Mouse (Mus musculus): ENCODE measurements around the gene Tril. TPM values are rescaled to one million over a fixed set of nuclear protein-coding genes. Genes with fewer than 3 reads are reported as not detected.

The Tril gene
- polyA plus RNA-seq, 1 experiment from 2014 or later: 48.4 TPM

DNA sequence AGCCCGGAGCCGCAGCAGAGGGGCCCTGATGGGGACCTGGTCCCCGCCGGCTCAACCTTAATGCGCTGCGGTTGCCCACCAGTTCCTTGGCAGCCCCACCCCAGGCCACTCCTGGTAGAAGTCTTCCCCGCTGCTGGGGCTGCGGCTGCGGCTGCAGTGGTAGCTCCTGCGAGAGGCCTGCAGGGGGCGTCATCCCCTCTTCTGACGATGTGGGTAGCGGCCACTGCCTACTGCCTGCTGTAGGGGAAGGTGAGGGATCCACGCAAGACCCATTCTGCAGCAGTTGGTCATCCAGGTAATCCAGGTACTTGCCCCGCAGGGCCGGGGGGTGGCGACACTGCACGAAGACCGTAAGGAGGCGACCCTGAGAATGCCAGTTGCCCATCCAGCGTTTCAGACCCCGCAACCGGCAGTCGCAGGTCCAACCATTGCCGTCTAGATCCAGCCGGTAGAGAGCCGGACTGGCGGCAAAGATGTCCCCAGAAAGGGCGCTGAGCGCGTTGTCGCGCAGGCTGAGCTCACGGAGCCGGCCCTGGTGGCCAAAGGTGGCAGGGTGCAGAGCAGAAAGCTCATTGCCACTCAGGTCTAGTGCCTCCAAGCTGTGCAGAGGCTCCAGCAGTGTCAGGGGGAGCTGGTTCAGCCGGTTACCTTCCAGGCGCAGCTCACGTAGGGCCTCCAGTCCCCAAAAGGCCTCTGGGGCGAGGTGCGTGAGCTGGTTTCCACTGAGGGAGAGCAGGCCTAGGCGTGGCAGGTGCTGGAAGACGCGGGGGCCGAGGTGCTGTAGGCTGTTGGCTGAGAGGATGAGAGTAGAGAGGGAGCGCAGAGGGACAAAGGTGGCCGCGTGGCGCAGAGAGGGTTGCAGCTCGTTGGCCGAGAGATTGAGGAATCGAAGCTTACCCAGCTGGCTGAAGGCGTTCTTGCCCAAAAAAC is 1.6 kb downstream of the Tril start:
- peak; percentile 20 for ATAC-seq (ENCODE audit: borderline replicate concordance, extremely low read depth, low FRiP score, low TSS enrichment)
- Histone ChIP-seq H3K4me3 (peak overlapping the region; percentile 63), H3K4me2 (peak overlapping the region; percentile 91), H3K27ac (peak overlapping the region; percentile 98), H3K9ac (peak overlapping the region; percentile 76), H3K9me3 (no peaks in the 10 kb centered on the region), H3K27me3 (peaks cover 44% of the 10 kb centered on the region), H3K36me3 (no peaks in the 10 kb centered on the region), H3K4me1 (peaks cover 60% of the 10 kb centered on the region)
- WGBS: 1% methylated on average over 52 of the region's 52 CpGs

DNA sequence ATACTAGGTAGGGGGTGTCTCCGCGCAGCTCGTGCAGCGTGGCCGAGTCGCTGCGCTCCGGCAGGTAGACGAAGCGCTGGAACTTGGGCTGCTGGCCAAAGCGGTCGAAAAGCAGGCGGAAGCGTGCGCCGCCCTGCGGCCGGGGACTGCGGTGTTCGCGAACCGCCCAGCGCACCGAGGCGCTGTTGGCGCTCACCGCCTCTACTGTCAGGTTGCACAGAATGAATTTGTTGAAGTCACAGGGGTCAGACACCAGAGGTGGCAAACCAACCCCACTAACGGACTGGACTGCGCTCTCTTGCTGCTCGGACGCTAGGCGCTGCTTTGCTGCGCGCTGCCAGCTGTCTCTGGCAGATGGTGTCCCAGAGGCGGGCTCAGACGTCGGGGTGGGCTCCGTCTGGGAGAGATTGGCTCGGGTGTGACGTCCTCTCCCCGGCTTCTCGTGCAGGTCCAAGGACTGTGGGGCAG is 2.3 kb downstream of the Tril start:
- Histone ChIP-seq H3K4me2 (peak overlapping the region; percentile 91), H3K9me3 (no peaks in the 10 kb centered on the region), H3K4me1 (peaks cover 60% of the 10 kb centered on the region), H3K36me3 (no peaks in the 10 kb centered on the region), H3K27me3 (peaks cover 44% of the 10 kb centered on the region), H3K4me3 (peak overlapping the region; percentile 63), H3K27ac (0 out of 2 replicates have a peak overlapping the region, but pooled peaks have one; percentile 98), H3K9ac (peak overlapping the region; percentile 76)
- ATAC-seq (ENCODE audit: borderline replicate concordance, extremely low read depth, low FRiP score, low TSS enrichment): peak; percentile 2; the same call in 1 of the 2 replicates
- under 1% methylated on average over 42 of the region's 42 CpGs for WGBS

DNA sequence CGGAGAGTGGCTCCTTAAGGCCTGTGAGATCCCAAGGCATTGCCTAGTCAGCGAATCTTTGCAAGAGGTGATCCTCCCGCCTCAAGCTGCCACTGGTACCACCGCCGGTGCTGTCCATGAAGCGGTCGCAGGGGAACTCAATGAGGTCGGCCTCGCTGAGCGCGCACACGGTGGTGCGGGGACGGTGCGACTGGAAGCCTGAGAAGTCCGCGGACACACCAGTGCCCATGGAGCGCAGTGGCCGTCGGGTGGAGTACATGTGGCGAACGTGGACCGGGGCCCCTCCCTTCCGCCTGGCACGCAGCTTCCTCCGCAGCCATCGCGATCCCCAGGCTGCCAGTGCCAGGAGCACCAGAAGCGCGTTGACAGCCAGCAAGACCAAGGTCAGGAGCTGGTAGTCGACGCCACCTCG is 2.9 kb downstream of the Tril start:
- peaks cover 44% of the 10 kb centered on the region for H3K27me3 ChIP-seq
- ATAC-seq (ENCODE audit: borderline replicate concordance, extremely low read depth, low FRiP score, low TSS enrichment): no peak
- H3K4me1 ChIP-seq: peaks cover 60% of the 10 kb centered on the region
- peak overlapping the region; percentile 40 for H3K9ac ChIP-seq
- H3K4me2 ChIP-seq: peak overlapping the region; percentile 91
- H3K4me3 ChIP-seq: peak overlapping the region; percentile 63
- no peaks in the 10 kb centered on the region for H3K36me3 ChIP-seq
- no peak overlapping the region for H3K27ac ChIP-seq
- WGBS: 11% methylated on average over 33 of the region's 33 CpGs
- H3K9me3 ChIP-seq: no peaks in the 10 kb centered on the region

DNA sequence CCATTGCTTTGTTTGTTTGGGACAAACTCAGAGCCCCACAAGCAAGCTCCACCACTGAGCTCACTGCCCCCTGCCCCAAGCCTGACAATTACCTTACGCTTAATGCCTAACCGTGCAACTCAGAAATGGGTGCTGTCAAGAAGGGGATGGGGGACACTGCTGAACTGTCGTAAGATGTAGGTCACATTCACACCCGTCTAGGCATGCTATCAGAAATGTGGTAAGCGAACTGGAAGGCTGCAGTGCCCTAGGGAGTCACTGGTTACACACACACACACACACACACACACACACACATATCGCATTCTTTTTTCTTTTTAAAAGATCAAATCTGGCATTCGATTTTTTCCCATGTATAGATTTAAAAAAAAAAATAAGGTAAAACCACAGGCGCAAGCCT is 4.0 kb downstream of the Tril start:
- Histone ChIP-seq H3K4me2 (peak overlapping the region; percentile 91), H3K27ac (no peak overlapping the region), H3K4me1 (peaks cover 55% of the 10 kb centered on the region), H3K9ac (no peak overlapping the region), H3K4me3 (peak overlapping the region; percentile 63), H3K9me3 (no peaks in the 10 kb centered on the region), H3K36me3 (no peaks in the 10 kb centered on the region), H3K27me3 (peaks cover 35% of the 10 kb centered on the region)
- ATAC-seq (ENCODE audit: borderline replicate concordance, extremely low read depth, low FRiP score, low TSS enrichment): no peak
- WGBS: 68% methylated on average over 8 of the region's 8 CpGs

- no peak for ATAC-seq (ENCODE audit: borderline replicate concordance, extremely low read depth, low FRiP score, low TSS enrichment)
- Histone ChIP-seq H3K4me3 (no peak overlapping the region), H3K4me1 (peaks cover 46% of the 10 kb centered on the region), H3K9me3 (no peaks in the 10 kb centered on the region), H3K36me3 (no peaks in the 10 kb centered on the region), H3K4me2 (peak overlapping the region; percentile 14; the same call in 1 of the 2 replicates), H3K27ac (peak overlapping the region; percentile 49), H3K9ac (no peak overlapping the region), H3K27me3 (peaks cover 29% of the 10 kb centered on the region)
- 41% methylated on average over 7 of the region's 7 CpGs for WGBS
Observed at GRCm38 (mm10) chr6:53815691-53816090, 4.9 kb downstream of the Tril start.

GRCm38 (mm10) chr6:53814214-53814613 is 6.4 kb downstream of the Tril start:
- ATAC-seq (ENCODE audit: borderline replicate concordance, extremely low read depth, low FRiP score, low TSS enrichment): no peak
- no peak overlapping the region for H3K9ac ChIP-seq
- no peaks in the 10 kb centered on the region for H3K36me3 ChIP-seq
- no peak overlapping the region for H3K4me3 ChIP-seq
- H3K27me3 ChIP-seq: peaks cover 21% of the 10 kb centered on the region
- no peaks in the 10 kb centered on the region for H3K9me3 ChIP-seq
- peaks cover 34% of the 10 kb centered on the region for H3K4me1 ChIP-seq
- H3K4me2 ChIP-seq: no peak overlapping the region
- no peak overlapping the region for H3K27ac ChIP-seq

GRCm38 (mm10) chr6:53812242-53812641 is 8.4 kb downstream of the Tril start:
- Histone ChIP-seq H3K4me1 (peaks cover 18% of the 10 kb centered on the region), H3K27me3 (peaks cover 3% of the 10 kb centered on the region), H3K9ac (no peak overlapping the region), H3K4me3 (no peak overlapping the region), H3K36me3 (no peaks in the 10 kb centered on the region), H3K4me2 (no peak overlapping the region), H3K9me3 (no peaks in the 10 kb centered on the region), H3K27ac (no peak overlapping the region)
- ATAC-seq (ENCODE audit: borderline replicate concordance, extremely low read depth, low FRiP score, low TSS enrichment): no peak
- 67% methylated on average over 3 of the region's 3 CpGs for WGBS

DNA sequence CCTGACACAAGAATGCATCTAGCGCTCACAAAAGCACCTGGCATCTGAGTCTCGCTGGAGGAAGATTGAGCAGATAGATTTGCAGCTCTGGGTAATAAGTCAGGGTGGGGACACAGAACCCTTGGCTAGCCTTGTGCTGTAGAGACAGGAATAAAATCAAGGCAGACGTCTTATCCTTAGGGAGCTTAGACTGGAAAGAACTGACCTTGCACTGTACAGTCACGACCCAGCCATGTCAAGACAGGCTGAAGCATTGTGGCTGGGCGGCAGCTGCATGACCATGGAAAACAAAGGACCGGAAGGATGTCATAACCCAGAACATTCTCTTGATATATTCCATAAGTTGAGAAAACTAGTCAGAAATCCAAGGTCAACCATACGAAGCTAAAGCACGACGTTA is 11.8 kb downstream of the Tril start:
- no peak; the same call in 1 of the 2 replicates for ATAC-seq (ENCODE audit: borderline replicate concordance, extremely low read depth, low FRiP score, low TSS enrichment)
- WGBS: 70% methylated on average over 9 of the region's 9 CpGs
- H3K36me3 ChIP-seq: no peaks in the 10 kb centered on the region
- no peak overlapping the region for H3K9ac ChIP-seq
- H3K27me3 ChIP-seq: no peaks in the 10 kb centered on the region
- no peaks in the 10 kb centered on the region for H3K9me3 ChIP-seq
- H3K4me2 ChIP-seq: no peak overlapping the region
- H3K4me3 ChIP-seq: no peak overlapping the region
- H3K4me1 ChIP-seq: peaks cover 14% of the 10 kb centered on the region
- H3K27ac ChIP-seq: no peak overlapping the region

DNA sequence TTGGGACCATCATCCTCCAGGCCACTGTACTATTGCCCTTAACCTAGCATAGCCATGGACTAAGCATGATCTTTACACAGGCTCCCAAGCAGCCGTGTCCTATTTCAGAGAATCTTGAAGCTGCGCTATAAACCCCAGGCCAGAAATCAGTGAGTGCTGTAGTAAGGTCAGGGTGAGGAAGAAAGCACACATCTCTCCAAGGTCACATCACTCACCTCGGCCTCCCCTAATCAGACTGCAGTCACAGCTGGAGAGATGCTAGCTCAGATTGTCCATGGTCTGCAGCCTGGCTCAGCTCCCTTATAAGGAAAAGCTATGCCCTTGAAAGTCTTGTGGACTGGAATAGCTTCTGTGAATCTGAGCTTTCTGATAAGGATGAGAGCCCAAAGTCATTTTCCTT is 13.4 kb downstream of the Tril start:
- no peaks in the 10 kb centered on the region for H3K36me3 ChIP-seq
- no peaks in the 10 kb centered on the region for H3K27me3 ChIP-seq
- H3K9me3 ChIP-seq: no peaks in the 10 kb centered on the region
- H3K9ac ChIP-seq: no peak overlapping the region
- H3K4me1 ChIP-seq: peaks cover 19% of the 10 kb centered on the region
- 60% methylated on average over 3 of the region's 3 CpGs for WGBS
- no peak overlapping the region for H3K4me3 ChIP-seq
- no peak overlapping the region for H3K27ac ChIP-seq
- no peak for ATAC-seq (ENCODE audit: borderline replicate concordance, extremely low read depth, low FRiP score, low TSS enrichment)
- H3K4me2 ChIP-seq: no peak overlapping the region

DNA sequence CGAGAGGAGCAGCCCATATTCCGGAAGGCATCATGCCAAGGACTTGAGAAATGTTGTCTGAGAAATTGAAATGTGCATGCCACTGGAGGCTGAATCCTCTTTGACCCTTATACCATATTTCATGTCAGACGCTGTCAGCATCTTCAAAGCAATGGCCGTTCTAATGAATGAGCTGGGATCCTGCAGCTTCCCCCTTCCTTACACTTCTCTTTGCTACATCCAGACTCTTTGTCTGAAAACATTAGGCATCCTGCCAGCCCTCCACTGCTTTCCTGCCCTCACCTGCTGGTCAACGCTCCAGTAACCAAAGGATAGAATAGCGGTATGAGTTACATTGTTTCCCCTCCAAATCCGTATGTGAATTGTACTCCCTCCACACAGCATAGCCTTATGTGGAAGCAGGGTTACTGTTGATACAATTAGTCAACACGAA is 14.0 kb downstream of the Tril start:
- Histone ChIP-seq H3K27ac (no peak overlapping the region), H3K4me2 (no peak overlapping the region), H3K36me3 (no peaks in the 10 kb centered on the region), H3K27me3 (no peaks in the 10 kb centered on the region), H3K4me3 (no peak overlapping the region), H3K9me3 (no peaks in the 10 kb centered on the region), H3K4me1 (peaks cover 24% of the 10 kb centered on the region), H3K9ac (no peak overlapping the region)
- WGBS: 27% methylated on average over 8 of the region's 8 CpGs
- ATAC-seq (ENCODE audit: borderline replicate concordance, extremely low read depth, low FRiP score, low TSS enrichment): 0 out of 2 replicates have a peak, but pooled peaks have one; percentile 40

DNA sequence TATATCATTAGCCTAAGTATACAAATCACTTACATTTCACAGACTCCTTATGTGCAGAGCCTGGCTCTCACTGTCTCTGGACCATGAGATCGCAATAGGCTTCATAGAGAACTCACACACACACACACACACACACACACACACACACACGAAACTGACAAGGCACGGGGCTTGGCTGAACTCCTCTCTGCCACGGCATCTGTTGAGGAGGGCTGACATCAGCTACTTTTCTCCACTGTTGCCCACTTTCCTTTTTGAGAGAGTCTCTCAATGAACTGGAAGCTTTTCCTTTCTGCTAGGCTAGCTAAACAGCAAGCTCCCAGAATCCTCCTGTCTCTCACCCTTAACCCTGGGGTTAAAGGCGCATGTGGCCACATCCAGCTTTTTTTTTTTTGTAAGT is 14.6 kb downstream of the Tril start:
- Histone ChIP-seq H3K9me3 (no peaks in the 10 kb centered on the region), H3K9ac (no peak overlapping the region), H3K4me2 (no peak overlapping the region), H3K4me3 (no peak overlapping the region), H3K27ac (no peak overlapping the region), H3K4me1 (peaks cover 28% of the 10 kb centered on the region), H3K36me3 (no peaks in the 10 kb centered on the region), H3K27me3 (no peaks in the 10 kb centered on the region)
- 63% methylated on average over 5 of the region's 5 CpGs for WGBS
- no peak for ATAC-seq (ENCODE audit: borderline replicate concordance, extremely low read depth, low FRiP score, low TSS enrichment)

GRCm38 (mm10) chr6:53804145-53804544 is 16.5 kb downstream of the Tril start:
- no peak overlapping the region for H3K4me3 ChIP-seq
- no peaks in the 10 kb centered on the region for H3K27me3 ChIP-seq
- 70% methylated on average over 6 of the region's 6 CpGs for WGBS
- no peaks in the 10 kb centered on the region for H3K9me3 ChIP-seq
- no peak overlapping the region for H3K9ac ChIP-seq
- no peak overlapping the region for H3K27ac ChIP-seq
- no peaks in the 10 kb centered on the region for H3K36me3 ChIP-seq
- H3K4me2 ChIP-seq: no peak overlapping the region
- H3K4me1 ChIP-seq: peaks cover 28% of the 10 kb centered on the region
- ATAC-seq (ENCODE audit: borderline replicate concordance, extremely low read depth, low FRiP score, low TSS enrichment): no peak

All from lung, embryonic 15.5 days (tissue).